Mouse (Mus musculus) layer of hippocampus, adult 18-20 months (tissue): ENCODE measurements around the gene 4930579F01Rik. TPM values are rescaled to one million over a fixed set of nuclear protein-coding genes. Genes with fewer than 3 reads are reported as not detected.

Source experiments
- DNase-seq, 2 experiments: peaks; one replicate each; pipeline ENCODE4 v3.0.0; 2022; ENCODE audit warnings: low spot score in 2 of 2
- total RNA-seq, 2 experiments: library from RNA; stranded (reverse); gene quantifications; 2 replicates each; pipeline ENCODE4 v1.2.3; 2021

The 4930579F01Rik gene
- total RNA-seq, 2 experiments from 2014 or later: not detected

GRCm38 (mm10) chr3:138114106-138114505 lies 79.5 kb downstream of the 4930579F01Rik start:
- DNase-seq: no peak

Other genes starting within 250 kb of the 4930579F01Rik start
- gene Dapp1, start 212.3 kb downstream of the 4930579F01Rik start, total RNA-seq: 1 to 10 TPM; 5.0 to 5.1 TPM
- gene 1110002E22Rik, start 128.8 kb downstream of the 4930579F01Rik start, total RNA-seq: 1 to 10 TPM; 1.3 to 1.8 TPM
- not detected for gene Gm5105, start 126.4 kb downstream of the 4930579F01Rik start, total RNA-seq
- 1 to 10 TPM; 4.6 to 5.1 TPM for gene Trmt10a, start 50.4 kb downstream of the 4930579F01Rik start, total RNA-seq
- 1 to 10 TPM; 6.8 to 7.1 TPM for gene Mttp, start 48.9 kb downstream of the 4930579F01Rik start, total RNA-seq
- gene Adh7, start 23.9 kb upstream of the 4930579F01Rik start, total RNA-seq: under 1 TPM in 1 of 2 experiments, not detected in 1; 0.10 TPM
- gene Adh1, start 67.2 kb upstream of the 4930579F01Rik start, total RNA-seq: under 1 TPM; 0.53 to 0.74 TPM
- gene Adh6a, start 119.5 kb upstream of the 4930579F01Rik start, total RNA-seq: not detected
- gene Adh6b, start 147.9 kb upstream of the 4930579F01Rik start, total RNA-seq: under 1 TPM in 1 of 2 experiments, not detected in 1; 0.17 TPM
- not detected for gene Adh4, start 221.6 kb upstream of the 4930579F01Rik start, total RNA-seq
- 10 to 100 TPM; 64.0 to 72.6 TPM for gene Adh5, start 249.3 kb upstream of the 4930579F01Rik start, total RNA-seq